8 mouse cellular contexts compared by ENCODE assay signal in genomic region chr7:45128624-45129246, GRCm38 (mm10). TPM values are rescaled to one million over a fixed set of nuclear protein-coding genes. Genes with fewer than 3 reads are reported as not detected.
DNase-seq lines count a peak whose midpoint lies in the region; ATAC-seq and TF ChIP-seq lines count a peak whose summit lies in the region.

TSS of gene Rpl13a (minus strand) at chr7:45128761.

- no peaks in the 10 kb centered on the region for H3K27me3 ChIP-seq in G1E (ENCODE audit: insufficient read depth, low read length)
- no peaks in the 10 kb centered on the region for H3K27me3 ChIP-seq in forebrain, embryonic 16.5 days (replicated peaks; ENCODE audit: control insufficient read depth, insufficient read depth, low read length)
- H3K27me3 ChIP-seq in lung, embryonic 14.5 days (ENCODE audit: insufficient read depth, low read length): no peaks in the 10 kb centered on the region
- no peaks in the 10 kb centered on the region for H3K27me3 ChIP-seq in thymus, adult 2 months (ENCODE audit: control insufficient read depth, insufficient read depth, low read length)

- H3K4me3 ChIP-seq in G1E (ENCODE audit: low read depth, low read length): peak within 1 kb of the TSS; percentile 93
- H3K4me3 ChIP-seq in forebrain, embryonic 16.5 days (replicated peaks; ENCODE audit: low read length): peak within 1 kb of the TSS; percentile 87
- H3K4me3 ChIP-seq in layer of hippocampus, adult 2 months: peak within 1 kb of the TSS; percentile 98
- peak within 1 kb of the TSS; percentile 67 for H3K4me3 ChIP-seq in lung, embryonic 14.5 days (ENCODE audit: low read depth, low read length)
- H3K4me3 ChIP-seq in olfactory bulb, adult 2 months (ENCODE audit: insufficient read depth, low read depth, low read length): peak within 1 kb of the TSS; percentile 94
- peak within 1 kb of the TSS; percentile 84 for H3K4me3 ChIP-seq in thymus, adult 2 months (ENCODE audit: control insufficient read depth, insufficient read depth, low read length)

- intact Hi-C loops in heart, postnatal 36 days (cut with DNase I): loop anchor here (1.0 kb wide), 1 partner anchor 26 kb away; the partner anchor contains the start of genes Aldh16a1 and Pih1d1

- WGBS in forebrain, embryonic 16.5 days: under 1% methylated on average over 48 of the region's 48 CpGs
- WGBS in lung, embryonic 14.5 days: under 1% methylated on average over 48 of the region's 48 CpGs
- WGBS in olfactory bulb, adult 2 months: under 1% methylated on average over 48 of the region's 48 CpGs
- under 1% methylated on average over 48 of the region's 48 CpGs for WGBS in thymus, adult 2 months

- H3K4me2 ChIP-seq in forebrain, embryonic 16.5 days (ENCODE audit: low read length): peak within 1 kb of the TSS; percentile 83
- peak within 1 kb of the TSS; percentile 92 for H3K4me2 ChIP-seq in lung, embryonic 14.5 days

- ATAC-seq in G1E (ENCODE audit: extremely low read depth, insufficient number of reproducible peaks, low FRiP score, poor library complexity, severe bottlenecking): peak; percentile 66
- peak; percentile 93 for ATAC-seq in forebrain, embryonic 16.5 days
- peak; percentile 93 for ATAC-seq in lung, embryonic 14.5 days (ENCODE audit: insufficient read depth)

- peaks cover 67% of the 10 kb centered on the region for H3K4me1 ChIP-seq in G1E (ENCODE audit: insufficient read depth, low read depth, low read length)
- peaks cover 31% of the 10 kb centered on the region for H3K4me1 ChIP-seq in forebrain, embryonic 16.5 days (replicated peaks; ENCODE audit: control insufficient read depth, insufficient read depth, low read length)
- H3K4me1 ChIP-seq in lung, embryonic 14.5 days (ENCODE audit: insufficient read depth): peaks cover 12% of the 10 kb centered on the region
- H3K4me1 ChIP-seq in olfactory bulb, adult 2 months (ENCODE audit: control insufficient read depth, insufficient read depth, low read length): peaks cover 18% of the 10 kb centered on the region
- peaks cover 26% of the 10 kb centered on the region for H3K4me1 ChIP-seq in thymus, adult 2 months (replicated peaks; ENCODE audit: control insufficient read depth, insufficient read depth, low read length)

- peaks cover 71% of the 10 kb centered on the region for H3K36me3 ChIP-seq in G1E (replicated peaks)
- H3K36me3 ChIP-seq in forebrain, embryonic 16.5 days (ENCODE audit: control insufficient read depth, insufficient read depth): peaks cover 15% of the 10 kb centered on the region
- H3K36me3 ChIP-seq in lung, embryonic 14.5 days (ENCODE audit: insufficient read depth): peaks cover 35% of the 10 kb centered on the region
- H3K36me3 ChIP-seq in thymus, adult 2 months (ENCODE audit: control insufficient read depth, insufficient read depth, low read length): peaks cover 24% of the 10 kb centered on the region

- peak; percentile 82 for TF ChIP-seq CTCF in G1E (IDR thresholded peaks at IDR 0.05; ENCODE audit: low read depth, low read length)
- peak; percentile 85 for TF ChIP-seq CTCF in layer of hippocampus, adult 2 months (conservative IDR thresholded peaks at IDR 0.05)
- TF ChIP-seq CTCF in lung, embryonic 14.5 days (IDR thresholded peaks at IDR 0.05; ENCODE audit: low read depth): peak; percentile 86
- TF ChIP-seq CTCF in olfactory bulb, adult 2 months (IDR thresholded peaks at IDR 0.05; ENCODE audit: insufficient read depth, low read depth, low read length): peak; percentile 75
- peak; percentile 73; the same call in 1 of the 2 replicates for TF ChIP-seq CTCF in thymus, adult 2 months (IDR thresholded peaks at IDR 0.05; ENCODE audit: borderline replicate concordance, control insufficient read depth, extremely low read depth, insufficient read depth, low read length, poor library complexity)

- H3K9ac ChIP-seq in forebrain, embryonic 16.5 days (replicated peaks; ENCODE audit: low read depth, low read length): peak within 1 kb of the TSS; percentile 100
- H3K9ac ChIP-seq in lung, embryonic 14.5 days: peak within 1 kb of the TSS; percentile 97

- DNase-seq in G1E (ENCODE audit: low spot score): peak; percentile 99
- peak; percentile 98 to 99 for DNase-seq in cerebellum, adult 18-20 months
- DNase-seq in heart, postnatal 36 days: peak; percentile 96 to 98
- DNase-seq in layer of hippocampus, adult 2 months (ENCODE audit: low spot score in 2 of 2): peak; percentile 98 to 99
- peak; percentile 100 for DNase-seq in lung, embryonic 14.5 days
- DNase-seq in thymus, adult 2 months: peak; percentile 98

- peaks cover 3% of the 10 kb centered on the region; the same call in 1 of the 2 replicates for H3K9me3 ChIP-seq in G1E (replicated peaks)
- no peaks in the 10 kb centered on the region for H3K9me3 ChIP-seq in forebrain, embryonic 16.5 days (ENCODE audit: control insufficient read depth, low read length)
- H3K9me3 ChIP-seq in lung, embryonic 14.5 days (ENCODE audit: low read depth, low read length): no peaks in the 10 kb centered on the region

- TF ChIP-seq POLR2A in olfactory bulb, adult 2 months (IDR thresholded peaks at IDR 0.05; ENCODE audit: insufficient read depth, low read depth, low read length): peak; percentile 95
- peak; percentile 99 for TF ChIP-seq POLR2A in thymus, adult 2 months (IDR thresholded peaks at IDR 0.05; ENCODE audit: control insufficient read depth, extremely low read depth, insufficient read depth, low read length, poor library complexity)

- peak within 1 kb of the TSS; percentile 96 for H3K27ac ChIP-seq in forebrain, embryonic 16.5 days (ENCODE audit: low read length)
- peak within 1 kb of the TSS; percentile 99 for H3K27ac ChIP-seq in layer of hippocampus, adult 2 months
- peak within 1 kb of the TSS; percentile 95 for H3K27ac ChIP-seq in lung, embryonic 14.5 days (ENCODE audit: low read depth)
- H3K27ac ChIP-seq in olfactory bulb, adult 2 months (ENCODE audit: insufficient read depth, low read depth, low read length): peak within 1 kb of the TSS; percentile 94
- peak within 1 kb of the TSS; percentile 52 for H3K27ac ChIP-seq in thymus, adult 2 months (ENCODE audit: control insufficient read depth, insufficient read depth, low read length)

RNA-seq across cellular contexts. Expression of gene Rpl13a, which starts in this region (rescaled TPM):
- total RNA-seq in G1E (2014; fragmentation: Nextera tagmentation) (1,386 and 1,478 TPM in 2 replicates), G1E (2017) (2,356 and 2,406 TPM in 2 replicates)
- 5,469 and 6,084 TPM in 2 replicates for polyA plus RNA-seq in G1E (2012)
- 722 and 741 TPM in 2 replicates for polyA plus RNA-seq in forebrain, embryonic 16.5 days (2015; fragmentation: Nextera tagmentation; extraction: Ambion mirVana)
- total RNA-seq in heart, postnatal 36 days (2021): 100 to 1,000 TPM; 580 to 665 TPM
- total RNA-seq in layer of hippocampus, adult 2 months (2021): 100 to 1,000 TPM; 808 to 856 TPM
- 1,527 and 1,587 TPM in 2 replicates for polyA plus RNA-seq in lung, embryonic 14.5 days (2014; fragmentation: Nextera tagmentation; extraction: Ambion mirVana)
- 1,205 and 1,268 TPM in 2 replicates for polyA plus RNA-seq in olfactory bulb, adult 2 months (2012; ENCODE audit: insufficient read depth, insufficient read length, low replicate concordance, missing spikeins)
- polyA plus RNA-seq in thymus, adult 2 months (2012; rRNA removed): 4,999 and 5,006 TPM in 2 replicates

Comparison
In these comparisons a context has a peak if more than half of its experiments do, and no peak if none do; other contexts are left out.
1. Peak in every context shown above with its lines: DNase-seq, ATAC-seq, H3K4me3 ChIP-seq and H3K27ac ChIP-seq.